Mouse (Mus musculus) forebrain, embryonic 16.5 days (tissue): ENCODE data around the gene Igfbp4. TPM values are rescaled to one million over a fixed set of nuclear protein-coding genes. Genes with fewer than 3 reads are reported as not detected.

Source experiments
- ATAC-seq: fragments of 200-750 bp; cut with Nextera tagmentation; 2 replicates; pipeline ENCODE4 v1.8.0; 2017; ENCODE audit warnings: mild to moderate bottlenecking, moderate library complexity
- H3K27ac ChIP-seq: fragments of 300-500 bp; sonication (generic); 2 replicates; pipeline ENCODE4 v1.5.1; 2014; ENCODE audit warnings: low read length, control low read depth
- H3K27me3 ChIP-seq: fragments of 300-500 bp; sonication (generic); replicated peaks from 2 replicates; pipeline ENCODE4 v1.6.1; 2014; ENCODE audit warnings: low read length; ENCODE audit not compliant: control insufficient read depth, insufficient read depth
- H3K36me3 ChIP-seq: fragments of 300-500 bp; sonication (generic); 2 replicates; pipeline ENCODE4 v1.6.1; 2014; ENCODE audit not compliant: control insufficient read depth, insufficient read depth
- H3K4me1 ChIP-seq: fragments of 300-500 bp; sonication (generic); replicated peaks from 2 replicates; pipeline ENCODE4 v1.6.1; 2014; ENCODE audit warnings: low read length; ENCODE audit not compliant: control insufficient read depth, insufficient read depth
- H3K4me2 ChIP-seq: fragments of 300-500 bp; sonication (generic); 2 replicates; pipeline ENCODE4 v1.6.1; 2014; ENCODE audit warnings: mild to moderate bottlenecking, low read length, control low read depth
- H3K4me3 ChIP-seq: fragments of 300-500 bp; sonication (generic); replicated peaks from 2 replicates; pipeline ENCODE4 v1.5.1; 2014; ENCODE audit warnings: mild to moderate bottlenecking, low read length, control low read depth
- H3K9ac ChIP-seq: fragments of 300-500 bp; sonication (generic); replicated peaks from 2 replicates; pipeline ENCODE4 v1.6.1; 2014; ENCODE audit warnings: low read depth, low read length, control low read depth
- H3K9me3 ChIP-seq: fragments of 300-500 bp; sonication (generic); 2 replicates; pipeline ENCODE4 v1.6.1; 2016; ENCODE audit warnings: low read length; ENCODE audit not compliant: control insufficient read depth
- WGBS: fragments of 180-500 bp; shearing (Covaris S2); extraction: QIAGEN DNeasy Blood & Tissue Kit; methylation state at CpG from one replicate; pipeline ENCODE4 v1.1.7; 2014; 5-methylcytosine and 5-hydroxymethylcytosine counted together
- polyA plus RNA-seq: library from polyadenylated mRNA; unstranded; fragments of >200 nt; fragmentation: Nextera tagmentation; extraction: Ambion mirVana; gene quantifications from 2 replicates; pipeline ENCODE4 v1.2.1, GENCODE M21; 2015

Igfbp4 gene
- 147 and 167 TPM in 2 replicates for polyA plus RNA-seq

DNA sequence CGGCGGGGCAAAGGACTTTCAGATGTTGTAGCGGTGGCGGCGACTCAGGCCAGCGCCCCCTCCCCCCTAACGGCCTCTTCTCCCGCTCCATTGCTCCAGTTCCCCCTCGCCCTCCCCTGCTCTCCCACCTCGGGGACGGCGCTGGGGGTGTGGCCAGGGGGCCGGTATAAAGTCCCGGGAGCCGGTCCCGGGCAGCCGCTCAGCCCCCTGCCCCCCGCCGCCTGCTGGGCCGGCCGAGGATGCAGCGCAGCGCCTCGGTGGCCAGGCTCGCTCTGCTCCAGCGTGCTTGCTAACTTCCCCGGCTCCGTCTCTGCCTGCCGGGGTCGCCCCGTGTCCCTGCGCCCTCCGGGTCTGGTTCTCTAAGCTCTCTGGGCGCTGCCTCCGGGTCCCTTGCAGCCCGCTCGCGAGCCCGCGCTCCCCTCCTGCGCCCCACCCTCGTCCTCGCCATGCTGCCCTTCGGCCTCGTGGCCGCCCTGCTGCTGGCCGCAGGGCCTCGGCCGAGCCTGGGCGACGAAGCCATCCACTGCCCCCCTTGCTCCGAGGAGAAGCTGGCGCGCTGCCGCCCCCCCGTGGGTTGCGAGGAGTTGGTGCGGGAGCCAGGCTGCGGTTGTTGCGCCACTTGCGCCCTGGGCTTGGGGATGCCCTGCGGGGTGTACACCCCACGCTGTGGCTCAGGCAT, at the start of gene Igfbp4:
Igfbp4 (plus strand) TSS at position 194 of the 679 bp plus-strand sequence.
- Histone ChIP-seq H3K4me3 (peak within 1 kb of the TSS; percentile 75), H3K36me3 (no peaks in the 10 kb centered on the region), H3K9ac (peak within 1 kb of the TSS; percentile 89), H3K9me3 (no peaks in the 10 kb centered on the region), H3K27me3 (no peaks in the 10 kb centered on the region), H3K27ac (peak within 1 kb of the TSS; percentile 95), H3K4me2 (peak within 1 kb of the TSS; percentile 99), H3K4me1 (peaks cover 25% of the 10 kb centered on the region)
- under 1% methylated on average over 59 of the region's 63 CpGs for WGBS
- peak; percentile 73 for ATAC-seq

DNA sequence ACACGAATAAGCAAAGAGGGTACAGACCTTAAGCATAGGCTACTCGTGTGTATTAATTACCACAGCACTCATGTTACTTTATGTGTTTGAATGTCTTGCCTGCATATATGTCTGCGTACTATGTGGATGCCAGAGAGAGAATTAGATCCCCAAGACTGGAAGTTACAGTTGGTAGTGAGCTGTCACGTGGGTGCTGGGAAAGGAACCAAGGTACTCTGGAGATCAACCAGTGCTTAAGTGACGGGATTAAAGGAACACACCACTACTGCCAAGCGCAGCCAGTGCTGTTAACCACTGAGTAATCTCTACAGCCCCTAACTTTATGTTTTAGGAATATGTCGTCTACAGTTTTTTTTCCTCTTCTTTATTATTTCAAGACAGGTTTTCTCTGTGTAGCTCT, 45.1 kb upstream of the Igfbp4 start:
- H3K27me3 ChIP-seq: no peaks in the 10 kb centered on the region
- 91% methylated on average over 7 of the region's 7 CpGs for WGBS
- ATAC-seq: no peak

DNA sequence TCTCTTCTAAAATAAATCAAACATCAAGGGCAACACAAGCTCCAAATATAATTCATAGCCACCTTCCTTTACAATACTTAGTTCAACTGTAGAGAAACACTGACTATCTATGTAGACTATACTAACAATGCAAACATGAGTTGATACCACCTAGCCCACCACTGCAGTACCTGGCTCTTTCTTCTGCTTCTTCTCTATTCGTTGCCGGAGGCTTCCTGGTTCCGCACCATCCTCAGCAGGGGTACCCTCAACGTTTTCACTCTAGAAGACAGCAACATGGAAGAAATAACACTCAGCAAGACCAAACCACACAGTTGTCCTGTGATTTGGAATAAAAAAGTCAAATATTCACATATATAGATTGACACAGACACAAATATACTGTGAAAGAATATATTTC, 43.4 kb upstream of the Igfbp4 start:
- Histone ChIP-seq H3K36me3 (peaks cover 6% of the 10 kb centered on the region; the same call in 1 of the 2 replicates), H3K4me1 (no peaks in the 10 kb centered on the region), H3K9ac (no peak overlapping the region), H3K27ac (no peak overlapping the region), H3K4me2 (no peak overlapping the region), H3K4me3 (no peak overlapping the region), H3K9me3 (no peaks in the 10 kb centered on the region), H3K27me3 (no peaks in the 10 kb centered on the region)
- 91% methylated on average over 4 of the region's 4 CpGs for WGBS
- no peak for ATAC-seq

More for the DNA sequence above, 45.1 kb upstream of the Igfbp4 start:
- no peak overlapping the region for H3K9ac ChIP-seq
- H3K36me3 ChIP-seq: peaks cover 3% of the 10 kb centered on the region; the same call in 1 of the 2 replicates
- H3K27ac ChIP-seq: no peak overlapping the region
- no peaks in the 10 kb centered on the region for H3K4me1 ChIP-seq
- no peak overlapping the region for H3K4me2 ChIP-seq
- H3K9me3 ChIP-seq: no peaks in the 10 kb centered on the region
- no peak overlapping the region for H3K4me3 ChIP-seq

DNA sequence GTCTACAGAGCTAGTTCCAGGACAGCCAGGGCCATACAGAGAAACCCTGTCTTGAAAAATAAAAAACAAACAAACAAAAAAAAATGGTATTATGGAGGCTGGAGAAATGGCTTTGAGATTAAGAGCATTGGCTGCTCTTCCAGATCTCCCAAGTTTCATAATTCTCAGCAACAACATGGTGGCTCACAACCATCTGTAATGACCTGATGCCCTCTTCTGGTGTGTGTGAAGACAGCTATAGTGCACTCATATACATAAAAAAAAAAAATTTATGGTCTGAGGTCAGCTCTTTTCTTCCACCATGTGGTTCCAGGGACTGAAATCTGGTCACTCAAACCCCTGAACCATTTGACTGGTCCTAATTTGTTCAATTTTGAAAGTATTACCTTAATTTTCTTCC, 42.3 kb upstream of the Igfbp4 start:
- Histone ChIP-seq H3K4me1 (no peaks in the 10 kb centered on the region), H3K9me3 (no peaks in the 10 kb centered on the region), H3K9ac (no peak overlapping the region), H3K4me3 (no peak overlapping the region), H3K27me3 (no peaks in the 10 kb centered on the region), H3K36me3 (peaks cover 6% of the 10 kb centered on the region; the same call in 1 of the 2 replicates), H3K27ac (no peak overlapping the region), H3K4me2 (no peak overlapping the region)
- ATAC-seq: no peak

DNA sequence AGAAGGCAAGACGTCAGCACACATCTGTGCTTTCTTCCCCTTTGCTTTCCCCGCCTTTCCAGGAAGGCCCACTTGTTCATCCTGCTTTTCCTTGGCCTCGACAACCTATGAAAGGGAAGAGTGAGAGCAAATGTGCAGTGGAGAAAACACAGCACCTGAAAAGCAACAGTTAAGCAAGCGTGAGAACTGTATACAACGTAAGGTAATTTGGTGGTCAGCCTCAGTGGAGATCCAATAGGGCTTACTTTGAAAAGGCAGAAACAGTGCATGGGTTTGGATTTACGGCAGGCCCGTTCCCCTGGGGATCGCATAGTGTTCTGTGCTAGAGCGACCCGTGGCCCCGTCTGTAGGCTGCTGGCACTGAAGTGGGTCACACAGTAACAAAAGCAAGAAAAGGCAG, 41.8 kb upstream of the Igfbp4 start:
- H3K27me3 ChIP-seq: no peaks in the 10 kb centered on the region
- no peak overlapping the region for H3K9ac ChIP-seq
- 90% methylated on average over 11 of the region's 11 CpGs for WGBS
- H3K4me1 ChIP-seq: no peaks in the 10 kb centered on the region
- peaks cover 4% of the 10 kb centered on the region; the same call in 1 of the 2 replicates for H3K36me3 ChIP-seq
- no peak overlapping the region for H3K27ac ChIP-seq
- no peak for ATAC-seq
- H3K9me3 ChIP-seq: no peaks in the 10 kb centered on the region
- H3K4me3 ChIP-seq: no peak overlapping the region
- H3K4me2 ChIP-seq: no peak overlapping the region

DNA sequence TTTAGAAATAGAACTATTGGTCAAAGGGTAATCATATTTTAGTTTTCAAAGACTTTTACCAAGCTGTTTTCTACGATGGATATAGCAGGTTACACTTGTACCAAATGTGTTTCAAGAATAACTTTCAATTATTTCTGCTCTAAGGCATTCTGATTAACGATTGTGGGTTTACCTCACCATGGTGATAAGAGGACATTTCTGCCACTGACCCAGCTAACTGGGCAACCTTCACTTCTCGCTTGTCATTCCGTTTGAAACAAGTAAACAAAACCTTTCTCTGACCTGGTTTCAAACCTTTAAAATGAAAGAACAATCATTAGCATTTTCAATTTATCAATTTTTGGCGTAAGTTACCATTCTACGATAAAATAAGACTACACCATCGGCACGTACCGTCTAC, 34.3 kb upstream of the Igfbp4 start:
- Histone ChIP-seq H3K4me1 (no peaks in the 10 kb centered on the region), H3K27me3 (no peaks in the 10 kb centered on the region), H3K4me2 (no peak overlapping the region), H3K9ac (no peak overlapping the region), H3K4me3 (no peak overlapping the region), H3K9me3 (no peaks in the 10 kb centered on the region), H3K36me3 (0 out of 2 replicates have a peak, but pooled peaks cover 9% of the 10 kb centered on the region), H3K27ac (no peak overlapping the region)
- 91% methylated on average over 9 of the region's 9 CpGs for WGBS
- ATAC-seq: no peak

DNA sequence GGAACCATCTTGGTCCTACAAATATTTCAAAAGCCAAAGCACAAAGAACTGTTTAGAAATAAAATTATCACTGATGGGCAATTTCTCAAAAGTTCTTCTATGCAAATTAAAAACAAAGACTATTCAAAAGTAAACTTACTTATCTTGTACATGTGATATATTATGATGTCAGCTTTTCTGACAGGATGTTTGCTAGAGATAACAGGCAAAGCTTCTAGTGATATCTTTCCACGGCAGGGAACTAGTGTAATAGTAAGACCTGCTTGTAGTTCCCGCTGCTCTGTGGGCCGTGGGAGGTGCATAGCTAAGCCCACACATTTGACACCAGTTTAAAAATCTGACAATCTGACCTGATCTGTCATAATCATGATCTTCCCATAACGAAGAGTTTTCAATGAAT, 30.9 kb upstream of the Igfbp4 start:
- Histone ChIP-seq H3K4me1 (no peaks in the 10 kb centered on the region), H3K27me3 (no peaks in the 10 kb centered on the region), H3K4me3 (no peak overlapping the region), H3K4me2 (no peak overlapping the region), H3K27ac (no peak overlapping the region), H3K9ac (no peak overlapping the region), H3K36me3 (0 out of 2 replicates have a peak, but pooled peaks cover 6% of the 10 kb centered on the region), H3K9me3 (no peaks in the 10 kb centered on the region)
- WGBS: 96% methylated on average over 4 of the region's 4 CpGs
- ATAC-seq: no peak

DNA sequence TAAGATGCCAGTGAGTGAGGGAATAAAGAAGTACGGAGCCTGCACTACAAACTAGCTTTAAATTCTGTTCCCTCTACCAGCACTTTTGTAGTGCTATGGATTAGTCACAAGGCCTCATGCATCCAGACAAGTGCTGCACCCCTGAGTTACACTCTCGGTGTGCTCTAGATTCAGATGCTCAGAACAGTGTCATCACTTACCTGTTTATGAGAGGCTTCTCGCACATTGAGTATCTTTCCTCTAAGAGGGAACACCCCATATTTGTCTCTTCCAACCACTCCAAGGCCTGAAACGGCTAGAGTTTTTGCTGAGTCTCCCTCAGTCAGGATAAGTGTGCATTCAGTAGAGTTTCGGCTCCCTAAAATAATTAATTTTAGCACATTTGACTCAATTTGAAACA, 30.3 kb upstream of the Igfbp4 start:
- H3K9me3 ChIP-seq: no peaks in the 10 kb centered on the region
- H3K9ac ChIP-seq: no peak overlapping the region
- no peak overlapping the region for H3K4me2 ChIP-seq
- H3K36me3 ChIP-seq: 0 out of 2 replicates have a peak, but pooled peaks cover 6% of the 10 kb centered on the region
- no peak overlapping the region for H3K27ac ChIP-seq
- no peak overlapping the region for H3K4me3 ChIP-seq
- no peak for ATAC-seq
- WGBS: 94% methylated on average over 5 of the region's 5 CpGs
- no peaks in the 10 kb centered on the region for H3K4me1 ChIP-seq
- no peaks in the 10 kb centered on the region for H3K27me3 ChIP-seq

DNA sequence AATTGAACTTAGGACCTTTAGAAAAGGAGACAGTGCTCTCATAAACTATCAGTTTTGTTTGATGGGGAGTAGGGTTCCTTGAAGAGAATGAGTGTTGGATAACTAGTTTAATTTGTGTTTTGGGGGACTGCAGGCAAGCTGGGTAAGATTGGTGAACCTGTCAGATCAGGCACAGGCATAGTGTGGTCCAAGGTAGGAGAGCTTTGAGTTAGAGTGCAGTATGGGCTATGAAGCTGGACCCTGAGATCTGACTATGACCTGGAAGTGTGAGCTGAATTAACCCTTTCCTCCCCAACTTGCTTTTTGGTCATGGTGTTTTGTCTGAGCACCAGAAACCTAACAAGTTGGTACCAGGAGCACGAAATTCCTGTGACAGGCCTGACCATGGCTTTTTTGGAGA, 27.2 kb upstream of the Igfbp4 start:
- 0 out of 2 replicates have a peak, but pooled peaks cover 6% of the 10 kb centered on the region for H3K36me3 ChIP-seq
- no peak overlapping the region for H3K27ac ChIP-seq
- WGBS: 97% methylated on average over 1 of the region's 1 CpGs
- H3K4me3 ChIP-seq: no peak overlapping the region
- H3K9me3 ChIP-seq: no peaks in the 10 kb centered on the region
- no peak overlapping the region for H3K4me2 ChIP-seq
- no peak for ATAC-seq
- no peaks in the 10 kb centered on the region for H3K4me1 ChIP-seq
- no peaks in the 10 kb centered on the region for H3K27me3 ChIP-seq
- no peak overlapping the region for H3K9ac ChIP-seq
